Mouse (Mus musculus): ENCODE results near the gene Akap1. TPM values are rescaled to one million over a fixed set of nuclear protein-coding genes. Genes with fewer than 3 reads are reported as not detected.

Gene Akap1
- total RNA-seq, 2 experiments from 2014 or later = 1.8 to 2.3 TPM

- no peak for ATAC-seq (ENCODE audit: poor library complexity, severe bottlenecking)
Observed at GRCm38 (mm10) chr11:88884376-88885065, 20.1 kb upstream of the Akap1 start.

DNA sequence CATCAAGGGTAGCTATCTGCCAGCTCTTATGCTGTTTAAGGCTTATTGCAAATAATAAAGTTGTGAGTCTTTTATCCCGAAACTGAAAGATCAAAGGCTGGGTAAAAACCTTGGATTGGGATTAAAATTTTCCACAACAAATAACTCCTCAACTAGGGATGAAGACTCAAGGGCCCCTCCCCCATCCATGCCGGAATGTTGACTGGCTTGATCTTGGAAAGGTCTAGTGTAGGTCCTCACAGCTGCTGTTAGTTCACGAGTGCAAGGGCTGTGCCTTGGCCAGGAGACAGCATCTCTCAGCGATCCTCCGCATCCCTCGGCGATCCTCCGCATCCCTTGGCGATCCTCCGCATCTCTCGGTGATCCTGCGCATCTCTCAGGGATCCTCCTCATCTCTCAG, 13.6 kb upstream of the Akap1 start:
- no peak for ATAC-seq (ENCODE audit: poor library complexity, severe bottlenecking)

DNA sequence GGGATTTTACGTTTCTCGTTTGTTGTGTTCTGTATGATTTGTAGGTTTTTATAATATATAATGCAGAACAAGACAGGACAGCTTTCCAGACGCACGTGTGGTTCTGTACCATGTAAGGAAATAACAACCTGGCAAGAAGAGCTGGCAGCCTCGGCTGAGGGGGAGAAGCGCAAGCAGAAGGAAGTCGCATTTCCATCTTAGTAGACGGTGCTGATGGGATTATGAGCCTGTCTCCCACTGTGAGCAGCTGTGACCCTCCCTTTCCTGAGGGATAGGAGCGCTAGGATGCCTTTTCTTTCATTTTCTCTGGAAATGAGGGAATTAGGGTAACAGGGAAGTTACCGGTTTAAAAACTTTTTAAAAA, 9.3 kb upstream of the Akap1 start:
- no peak for ATAC-seq (ENCODE audit: poor library complexity, severe bottlenecking)

GRCm38 (mm10) chr11:88873027-88873666, 8.8 kb upstream of the Akap1 start:
- no peak for ATAC-seq (ENCODE audit: poor library complexity, severe bottlenecking)

DNA sequence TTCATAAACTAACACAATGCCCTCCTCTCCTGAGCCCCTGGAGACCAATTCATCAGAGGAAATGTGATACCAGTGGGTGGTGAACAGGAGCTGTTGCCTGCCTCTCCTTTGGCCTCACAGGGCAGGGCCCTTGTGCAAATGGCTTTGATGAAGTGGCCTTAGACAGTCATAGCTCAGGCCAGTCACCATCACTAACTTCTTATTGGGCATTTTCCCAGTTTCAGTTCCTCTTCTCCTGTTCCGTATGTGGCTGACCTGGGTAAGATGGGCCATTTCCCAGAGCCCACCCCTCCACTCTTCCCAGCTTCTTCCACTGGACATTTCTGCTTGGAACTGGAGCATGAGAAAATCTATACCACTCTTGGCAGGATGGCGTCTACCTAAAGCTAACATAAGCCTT, 5.1 kb upstream of the Akap1 start:
- ATAC-seq (ENCODE audit: poor library complexity, severe bottlenecking) = peak; percentile 56; the same call in 1 of the 2 replicates

DNA sequence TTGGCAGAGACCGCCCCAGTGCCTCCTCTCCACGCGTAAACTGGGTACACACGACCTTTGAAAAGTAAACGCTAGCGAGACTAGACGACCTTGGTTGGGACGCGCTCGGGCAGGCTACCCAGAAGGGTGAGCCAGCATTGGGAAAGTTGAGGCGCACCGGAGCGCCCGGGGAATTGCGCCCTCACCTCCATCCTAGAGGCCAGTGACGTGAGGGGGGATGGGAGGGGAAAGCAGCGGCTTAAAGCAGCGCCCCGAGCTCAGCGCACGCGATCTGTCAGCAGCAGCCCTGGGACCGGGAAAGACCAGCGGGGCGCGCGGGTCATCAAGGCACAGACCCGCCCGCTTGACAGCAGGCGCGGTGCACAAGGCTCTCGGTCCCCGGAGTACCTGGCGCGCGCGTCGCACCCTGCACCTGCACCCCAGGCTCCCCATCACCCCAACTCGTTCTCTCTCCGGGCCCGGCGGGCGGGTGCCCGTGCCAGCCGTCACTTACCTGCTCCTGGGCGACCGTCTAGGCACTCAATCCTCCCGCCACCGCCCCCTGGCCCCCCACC, 405 bp downstream of the Akap1 start:
- no peak for ATAC-seq (ENCODE audit: poor library complexity, severe bottlenecking)

GRCm38 (mm10) chr11:88863071-88863903, 1.1 kb downstream of the Akap1 start:
- no peak for ATAC-seq (ENCODE audit: poor library complexity, severe bottlenecking)

GRCm38 (mm10) chr11:88862355-88862754, 2.0 kb downstream of the Akap1 start:
- no peak for ATAC-seq (ENCODE audit: poor library complexity, severe bottlenecking)

DNA sequence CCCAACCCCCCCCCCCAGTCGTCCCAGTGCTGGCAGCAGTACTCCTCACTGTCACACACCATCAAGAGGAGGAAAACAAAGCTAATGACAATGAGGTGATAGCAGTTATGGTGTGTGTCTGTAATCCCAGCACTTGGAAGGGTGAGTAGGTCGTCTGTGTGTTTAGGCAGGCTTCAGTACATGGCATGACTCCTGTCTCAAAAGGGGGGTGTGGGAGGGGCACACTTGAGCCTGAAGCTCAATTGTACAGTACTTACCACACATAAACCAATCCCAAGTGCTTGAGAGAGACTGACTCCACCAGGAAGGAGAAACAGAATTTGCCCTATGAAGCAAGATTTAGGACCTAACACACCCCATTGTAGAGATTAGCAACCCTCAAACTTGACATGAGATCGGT, 3.3 kb downstream of the Akap1 start:
- ATAC-seq (ENCODE audit: poor library complexity, severe bottlenecking) = no peak

DNA sequence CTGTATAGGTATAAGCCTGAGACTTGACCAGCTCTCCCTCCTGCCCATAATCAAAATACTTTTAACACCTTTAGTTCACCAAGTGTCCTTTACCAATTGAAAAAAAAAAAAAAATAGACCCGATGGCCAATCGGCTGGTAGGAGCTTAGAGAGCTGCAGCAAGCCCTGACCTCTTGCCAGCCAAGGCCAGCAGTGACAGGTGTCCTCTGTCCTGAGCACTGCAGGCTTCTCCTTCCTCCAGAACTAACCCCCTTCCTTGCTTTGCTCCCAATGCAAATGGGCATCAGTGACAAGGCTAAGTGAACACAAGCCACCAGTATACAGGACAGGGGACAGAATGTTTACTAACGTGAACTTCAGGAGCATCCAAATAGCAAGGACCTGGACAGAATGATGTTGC, 3.7 kb downstream of the Akap1 start:
- ATAC-seq (ENCODE audit: poor library complexity, severe bottlenecking) = no peak

DNA sequence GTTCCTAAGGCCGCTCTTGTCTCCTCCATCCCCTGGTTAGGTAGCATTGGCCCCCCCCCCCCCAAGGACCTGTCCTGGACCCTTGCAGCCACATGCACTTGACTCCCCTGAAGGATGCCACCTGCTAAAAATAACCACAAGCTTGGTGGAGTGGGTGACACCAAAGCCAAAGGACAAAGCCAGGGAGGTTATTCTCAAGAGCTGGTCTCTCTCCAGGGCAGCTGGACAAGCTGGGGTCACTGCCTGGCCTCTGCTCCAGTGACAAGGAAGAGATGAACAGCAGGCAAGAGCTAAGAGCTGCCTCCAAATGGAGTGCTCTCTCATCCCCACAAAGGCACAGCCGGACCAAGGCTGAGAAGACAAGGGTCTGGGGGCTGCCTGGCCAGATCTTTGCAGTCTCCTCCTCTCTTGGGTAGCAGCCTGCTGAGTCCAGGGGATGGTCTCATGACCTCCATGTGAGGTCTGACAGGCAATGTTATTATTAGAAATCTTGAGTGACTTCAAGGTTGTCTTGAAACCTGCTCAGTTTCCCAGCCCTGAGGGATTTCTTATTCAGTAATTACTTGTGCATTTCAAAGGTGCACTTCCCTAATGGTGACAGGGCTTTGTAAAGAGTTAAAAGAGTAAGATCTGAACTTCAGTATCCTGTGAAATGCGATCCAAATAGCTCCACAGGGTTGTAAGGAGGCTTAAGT, 6.9 kb downstream of the Akap1 start:
- ATAC-seq (ENCODE audit: poor library complexity, severe bottlenecking) = no peak

DNA sequence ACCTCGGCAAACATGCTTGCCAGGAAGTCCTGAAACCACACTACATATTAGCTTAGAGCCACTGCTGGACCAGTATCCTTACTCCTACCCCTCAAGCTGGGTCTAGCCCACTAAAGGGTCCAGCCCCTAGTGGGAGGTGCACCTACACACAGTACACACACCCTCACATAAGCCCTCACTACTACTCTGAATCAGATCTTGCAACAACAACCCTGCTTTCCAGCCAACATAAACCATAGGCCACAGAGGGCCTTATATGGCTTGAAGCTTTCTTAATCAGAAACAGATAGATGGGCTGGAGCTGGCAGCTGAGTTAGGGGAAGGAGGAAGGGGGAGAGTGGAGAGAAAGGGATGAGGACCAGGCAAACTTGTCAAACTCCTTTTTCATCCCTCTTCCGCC, 8.0 kb downstream of the Akap1 start:
- no peak for ATAC-seq (ENCODE audit: poor library complexity, severe bottlenecking)

GRCm38 (mm10) chr11:88855795-88856194, 8.6 kb downstream of the Akap1 start:
- ATAC-seq (ENCODE audit: poor library complexity, severe bottlenecking) = no peak

GRCm38 (mm10) chr11:88853588-88853987, 10.8 kb downstream of the Akap1 start:
- no peak for ATAC-seq (ENCODE audit: poor library complexity, severe bottlenecking)

DNA sequence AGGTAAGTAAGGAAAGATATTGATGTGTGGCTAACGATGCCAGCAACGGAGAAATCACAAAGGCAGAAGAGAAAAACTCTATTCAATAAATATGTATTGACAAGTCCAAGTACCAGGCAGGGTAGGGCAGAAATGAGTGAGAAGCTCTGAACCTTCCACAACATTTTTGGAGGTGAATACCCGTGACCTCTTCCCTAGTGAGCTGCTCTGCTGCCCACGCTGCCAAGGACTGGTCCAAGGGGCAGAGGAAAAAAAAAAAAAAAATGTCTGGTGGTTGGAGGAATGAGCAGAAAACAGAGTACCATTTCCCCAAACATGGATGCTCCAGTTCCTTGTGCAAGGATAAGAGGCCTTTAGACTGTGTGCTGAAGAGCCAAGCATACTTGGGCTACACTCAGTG, 11.6 kb downstream of the Akap1 start:
- ATAC-seq (ENCODE audit: poor library complexity, severe bottlenecking) = no peak

GRCm38 (mm10) chr11:88851049-88851825, 13.1 kb downstream of the Akap1 start:
- no peak for ATAC-seq (ENCODE audit: poor library complexity, severe bottlenecking)

DNA sequence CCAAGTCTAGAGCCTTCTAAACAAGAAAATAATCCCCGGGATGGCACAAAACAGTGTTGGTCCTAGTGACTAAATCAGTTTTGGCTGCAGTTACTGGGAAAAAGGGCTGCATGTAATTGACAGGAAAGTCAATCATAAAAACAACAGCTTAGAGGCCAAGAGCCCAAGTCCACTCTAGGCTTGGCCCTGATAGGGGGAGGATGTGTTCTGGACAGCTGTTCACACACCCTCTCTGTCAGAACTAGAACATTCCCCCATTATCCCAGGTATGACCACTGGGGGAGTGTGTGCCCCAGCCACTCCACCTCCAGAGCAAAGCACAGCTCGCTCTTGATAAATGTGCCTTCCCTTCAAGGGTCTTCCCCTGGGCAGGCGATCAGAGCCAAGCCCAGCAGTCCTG, 14.7 kb downstream of the Akap1 start:
- ATAC-seq (ENCODE audit: poor library complexity, severe bottlenecking) = no peak

GRCm38 (mm10) chr11:88849284-88849683, 15.1 kb downstream of the Akap1 start:
- no peak for ATAC-seq (ENCODE audit: poor library complexity, severe bottlenecking)

GRCm38 (mm10) chr11:88848590-88848989, 15.8 kb downstream of the Akap1 start:
- peak; percentile 53 for ATAC-seq (ENCODE audit: poor library complexity, severe bottlenecking)
